Mouse (Mus musculus): ENCODE measurements at regions not wholly inside any gene's neighbourhood (a gene's known extent, or its start where the extent isn't known, plus 50 kb on each side); places are given as distances from the start of the nearest gene placed in this dataset.
"Not testable (repeated sequence)": the region's sequence is repeated elsewhere in the genome, so short reads cannot be mapped to it uniquely, and the experiment has no call there.

DNA sequence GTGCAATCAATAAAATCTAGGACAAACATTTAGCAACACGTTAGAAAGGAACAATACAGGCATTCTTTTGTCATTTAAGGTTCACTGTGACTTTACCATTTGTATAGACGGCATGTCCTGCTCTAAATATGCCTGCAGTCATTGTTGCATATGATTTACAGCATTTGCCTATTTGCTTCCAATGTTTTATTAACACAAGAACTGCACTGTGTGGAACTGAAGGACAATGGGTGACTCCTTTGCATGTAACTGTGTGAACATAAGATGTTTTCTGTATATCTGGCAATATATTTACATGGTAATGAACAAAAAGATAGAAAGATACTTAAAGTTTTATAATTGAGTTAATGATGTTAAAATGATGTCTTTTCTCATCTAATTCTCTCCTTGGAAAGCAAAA, 57.1 kb downstream of the Pou4f1 start:
- DNase-seq (ENCODE audit: low spot score): no peak
- no peaks in the 10 kb centered on the region for H3K4me1 ChIP-seq (ENCODE audit: control insufficient read depth, insufficient read depth, low read length)
- WGBS: 67% methylated on average over 2 of the region's 2 CpGs
- ATAC-seq (ENCODE audit: low read depth): no peak
- H3K36me3 ChIP-seq (ENCODE audit: control insufficient read depth, insufficient read depth, low read length): no peaks in the 10 kb centered on the region
- H3K4me2 ChIP-seq (ENCODE audit: low read depth, low read length): no peak overlapping the region
- H3K9me3 ChIP-seq (ENCODE audit: control insufficient read depth, low read length): no peaks in the 10 kb centered on the region
- H3K4me3 ChIP-seq (ENCODE audit: low read depth, low read length): no peak overlapping the region
- no peaks in the 10 kb centered on the region for H3K27me3 ChIP-seq (replicated peaks; ENCODE audit: control insufficient read depth, insufficient read depth, low read length)
- H3K27ac ChIP-seq (replicated peaks; ENCODE audit: low read depth, low read length): no peak overlapping the region
- no peak overlapping the region for H3K9ac ChIP-seq (ENCODE audit: low read depth, low read length)

DNA sequence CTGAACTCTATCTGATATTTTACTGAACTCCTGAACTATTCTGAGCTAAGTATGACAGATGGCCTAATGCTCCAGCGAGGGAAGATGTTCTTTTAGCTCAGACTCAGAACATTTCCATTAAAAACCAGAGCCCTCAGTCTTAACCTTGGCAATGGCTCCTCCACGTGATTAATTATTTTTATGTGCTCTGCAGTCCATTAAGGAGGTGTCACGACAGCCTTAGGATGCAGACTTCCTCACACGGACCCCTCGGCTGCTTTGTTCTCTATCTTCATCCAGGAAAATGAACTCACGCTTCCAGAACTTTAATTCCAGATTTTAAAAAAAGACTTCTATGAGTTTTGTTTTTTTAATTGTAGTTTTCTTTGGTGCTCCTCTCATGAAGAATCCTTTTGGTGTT, 57.5 kb downstream of the Pou4f1 start:
- Histone ChIP-seq H3K9ac (ENCODE audit: low read depth, low read length) (no peak overlapping the region), H3K4me3 (ENCODE audit: low read depth, low read length) (no peak overlapping the region), H3K27me3 (replicated peaks; ENCODE audit: control insufficient read depth, insufficient read depth, low read length) (no peaks in the 10 kb centered on the region), H3K4me2 (ENCODE audit: low read depth, low read length) (no peak overlapping the region), H3K9me3 (ENCODE audit: control insufficient read depth, low read length) (no peaks in the 10 kb centered on the region), H3K36me3 (ENCODE audit: control insufficient read depth, insufficient read depth, low read length) (no peaks in the 10 kb centered on the region), H3K27ac (replicated peaks; ENCODE audit: low read depth, low read length) (no peak overlapping the region), H3K4me1 (ENCODE audit: control insufficient read depth, insufficient read depth, low read length) (no peaks in the 10 kb centered on the region)
- ATAC-seq (ENCODE audit: low read depth) (no peak), DNase-seq (ENCODE audit: low spot score) (no peak)
- WGBS: 63% methylated on average over 6 of the region's 6 CpGs

GRCm38 (mm10) chr14:104406062-104406461, 61.7 kb downstream of the Pou4f1 start:
- no peak overlapping the region for H3K9ac ChIP-seq (ENCODE audit: low read depth, low read length)
- H3K4me3 ChIP-seq (ENCODE audit: low read depth, low read length): no peak overlapping the region
- no peak for ATAC-seq (ENCODE audit: low read depth)
- H3K27me3 ChIP-seq (replicated peaks; ENCODE audit: control insufficient read depth, insufficient read depth, low read length): no peaks in the 10 kb centered on the region
- no peaks in the 10 kb centered on the region for H3K36me3 ChIP-seq (ENCODE audit: control insufficient read depth, insufficient read depth, low read length)
- no peak overlapping the region for H3K27ac ChIP-seq (replicated peaks; ENCODE audit: low read depth, low read length)
- no peak overlapping the region for H3K4me2 ChIP-seq (ENCODE audit: low read depth, low read length)
- H3K4me1 ChIP-seq (ENCODE audit: control insufficient read depth, insufficient read depth, low read length): no peaks in the 10 kb centered on the region
- peak; percentile 31 for DNase-seq (ENCODE audit: low spot score)
- WGBS: 48% methylated on average over 3 of the region's 3 CpGs
- no peaks in the 10 kb centered on the region for H3K9me3 ChIP-seq (ENCODE audit: control insufficient read depth, low read length)

DNA sequence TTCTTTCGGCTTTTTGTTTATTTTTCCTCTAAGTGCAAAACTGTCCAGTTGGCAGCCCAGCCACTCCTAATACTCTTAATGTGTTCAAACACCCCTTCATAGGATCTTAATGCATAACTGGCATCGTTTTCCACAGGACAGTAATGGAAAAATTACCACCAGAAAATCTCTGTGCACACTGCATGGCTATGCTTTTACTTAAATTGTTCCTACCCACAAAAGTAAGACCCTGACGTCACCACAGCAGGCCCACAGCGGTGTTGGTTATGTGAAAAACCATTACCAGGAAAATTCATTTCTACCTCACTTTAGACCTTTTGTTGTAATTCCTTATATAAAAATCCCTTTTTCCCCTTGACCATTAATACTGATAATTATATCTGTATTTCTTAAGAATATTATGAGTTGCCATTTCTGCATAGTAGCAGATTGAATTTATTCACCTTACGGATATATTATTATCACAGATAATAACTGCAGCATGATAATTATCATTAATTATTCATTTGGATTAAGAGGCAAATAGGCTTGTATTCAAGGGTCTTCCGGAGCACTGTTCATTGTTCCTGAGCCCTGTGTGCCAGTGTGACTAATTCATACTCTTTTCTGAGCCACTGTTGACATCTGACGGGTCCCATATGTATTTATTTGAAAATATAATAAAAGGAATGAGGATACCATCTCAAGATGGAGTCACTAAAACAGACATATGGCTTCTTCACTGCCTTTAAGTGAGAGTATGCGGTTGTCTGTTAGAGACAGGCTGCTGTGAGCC, 78.3 kb downstream of the Pou4f1 start:
- no peaks in the 10 kb centered on the region for H3K9me3 ChIP-seq (ENCODE audit: control insufficient read depth, low read length)
- H3K4me2 ChIP-seq (ENCODE audit: low read depth, low read length): no peak overlapping the region
- WGBS: 71% methylated on average over 8 of the region's 8 CpGs
- no peaks in the 10 kb centered on the region for H3K27me3 ChIP-seq (replicated peaks; ENCODE audit: control insufficient read depth, insufficient read depth, low read length)
- no peak overlapping the region for H3K27ac ChIP-seq (replicated peaks; ENCODE audit: low read depth, low read length)
- ATAC-seq (ENCODE audit: low read depth) (no peak), DNase-seq (ENCODE audit: low spot score) (no peak)
- no peak overlapping the region for H3K9ac ChIP-seq (ENCODE audit: low read depth, low read length)
- no peak overlapping the region for H3K4me3 ChIP-seq (ENCODE audit: low read depth, low read length)
- H3K36me3 ChIP-seq (ENCODE audit: control insufficient read depth, insufficient read depth, low read length): no peaks in the 10 kb centered on the region
- no peaks in the 10 kb centered on the region for H3K4me1 ChIP-seq (ENCODE audit: control insufficient read depth, insufficient read depth, low read length)

DNA sequence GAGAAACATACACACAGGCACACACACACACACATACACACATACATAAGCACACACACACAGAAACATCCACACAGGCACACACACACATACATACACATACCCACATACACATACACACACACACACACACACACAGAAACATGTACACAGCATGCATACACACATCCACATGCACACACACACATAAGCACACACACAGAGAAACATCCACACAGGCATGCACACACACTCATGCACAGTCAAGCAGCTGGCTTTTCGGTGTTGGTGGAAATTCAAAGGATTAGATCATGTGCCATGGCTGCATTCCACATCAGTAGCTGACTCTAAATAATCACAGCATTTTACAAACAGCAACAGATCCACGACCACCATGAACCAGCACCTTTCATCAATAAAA, 78.9 kb downstream of the Pou4f1 start:
- Histone ChIP-seq H3K9ac (ENCODE audit: low read depth, low read length) (no peak overlapping the region), H3K27ac (replicated peaks; ENCODE audit: low read depth, low read length) (no peak overlapping the region), H3K27me3 (replicated peaks; ENCODE audit: control insufficient read depth, insufficient read depth, low read length) (no peaks in the 10 kb centered on the region), H3K9me3 (ENCODE audit: control insufficient read depth, low read length) (no peaks in the 10 kb centered on the region), H3K4me3 (ENCODE audit: low read depth, low read length) (no peak overlapping the region), H3K36me3 (ENCODE audit: control insufficient read depth, insufficient read depth, low read length) (no peaks in the 10 kb centered on the region), H3K4me1 (ENCODE audit: control insufficient read depth, insufficient read depth, low read length) (no peaks in the 10 kb centered on the region), H3K4me2 (ENCODE audit: low read depth, low read length) (no peak overlapping the region)
- ATAC-seq (ENCODE audit: low read depth): no peak
- no peak for DNase-seq (ENCODE audit: low spot score)
- 55% methylated on average over 2 of the region's 2 CpGs for WGBS

GRCm38 (mm10) chr14:104380986-104381385, 86.8 kb downstream of the Pou4f1 start:
- ATAC-seq (ENCODE audit: low read depth) (no peak), DNase-seq (ENCODE audit: low spot score) (no peak)
- Histone ChIP-seq H3K4me1 (ENCODE audit: control insufficient read depth, insufficient read depth, low read length) (no peaks in the 10 kb centered on the region), H3K27ac (replicated peaks; ENCODE audit: low read depth, low read length) (no peak overlapping the region), H3K9me3 (ENCODE audit: control insufficient read depth, low read length) (no peaks in the 10 kb centered on the region), H3K4me3 (ENCODE audit: low read depth, low read length) (no peak overlapping the region), H3K36me3 (ENCODE audit: control insufficient read depth, insufficient read depth, low read length) (no peaks in the 10 kb centered on the region), H3K27me3 (replicated peaks; ENCODE audit: control insufficient read depth, insufficient read depth, low read length) (no peaks in the 10 kb centered on the region), H3K9ac (ENCODE audit: low read depth, low read length) (no peak overlapping the region), H3K4me2 (ENCODE audit: low read depth, low read length) (no peak overlapping the region)
- WGBS: 60% methylated on average over 5 of the region's 5 CpGs

- ATAC-seq (ENCODE audit: low read depth) (no peak), DNase-seq (ENCODE audit: low spot score) (peak; percentile 52)
- no peak overlapping the region for H3K4me3 ChIP-seq (ENCODE audit: low read depth, low read length)
- 34% methylated on average over 7 of the region's 7 CpGs for WGBS
- no peaks in the 10 kb centered on the region for H3K4me1 ChIP-seq (ENCODE audit: control insufficient read depth, insufficient read depth, low read length)
- H3K9ac ChIP-seq (ENCODE audit: low read depth, low read length): no peak overlapping the region
- H3K27ac ChIP-seq (replicated peaks; ENCODE audit: low read depth, low read length): no peak overlapping the region
- no peaks in the 10 kb centered on the region for H3K36me3 ChIP-seq (ENCODE audit: control insufficient read depth, insufficient read depth, low read length)
- H3K4me2 ChIP-seq (ENCODE audit: low read depth, low read length): no peak overlapping the region
- no peaks in the 10 kb centered on the region for H3K9me3 ChIP-seq (ENCODE audit: control insufficient read depth, low read length)
- no peaks in the 10 kb centered on the region for H3K27me3 ChIP-seq (replicated peaks; ENCODE audit: control insufficient read depth, insufficient read depth, low read length)
These were observed 95.0 kb downstream of the Pou4f1 start for GRCm38 (mm10) chr14:104372776-104373175.

DNA sequence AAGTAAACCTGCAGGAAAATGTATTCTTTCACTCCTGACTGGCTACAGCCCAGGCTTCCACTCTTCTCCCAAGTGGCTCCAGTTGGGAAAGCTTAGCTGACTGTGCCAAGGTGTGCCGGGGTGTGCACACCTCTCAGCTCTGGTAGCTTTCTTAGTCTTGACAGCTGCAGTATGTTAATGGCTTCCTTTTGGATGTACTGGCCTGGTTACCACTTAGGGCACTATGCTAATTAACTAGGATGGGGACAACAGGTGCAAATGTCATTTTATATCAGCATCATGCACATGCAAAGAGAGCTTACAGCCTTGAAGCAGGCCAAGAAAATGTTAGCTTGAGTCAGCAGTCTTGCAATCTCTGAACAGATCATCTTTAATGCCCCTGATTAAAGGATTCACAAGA, 111.2 kb downstream of the Pou4f1 start:
- Histone ChIP-seq H3K4me1 (ENCODE audit: control insufficient read depth, insufficient read depth, low read length) (no peaks in the 10 kb centered on the region), H3K4me3 (ENCODE audit: low read depth, low read length) (no peak overlapping the region), H3K9me3 (ENCODE audit: control insufficient read depth, low read length) (no peaks in the 10 kb centered on the region), H3K36me3 (ENCODE audit: control insufficient read depth, insufficient read depth, low read length) (no peaks in the 10 kb centered on the region), H3K4me2 (ENCODE audit: low read depth, low read length) (no peak overlapping the region), H3K27ac (replicated peaks; ENCODE audit: low read depth, low read length) (no peak overlapping the region), H3K27me3 (replicated peaks; ENCODE audit: control insufficient read depth, insufficient read depth, low read length) (no peaks in the 10 kb centered on the region), H3K9ac (ENCODE audit: low read depth, low read length) (no peak overlapping the region)
- ATAC-seq (ENCODE audit: low read depth): peak; percentile 41; the same call in 1 of the 2 replicates
- 50% methylated on average over 1 of the region's 1 CpGs for WGBS
- peak; percentile 30 for DNase-seq (ENCODE audit: low spot score)

DNA sequence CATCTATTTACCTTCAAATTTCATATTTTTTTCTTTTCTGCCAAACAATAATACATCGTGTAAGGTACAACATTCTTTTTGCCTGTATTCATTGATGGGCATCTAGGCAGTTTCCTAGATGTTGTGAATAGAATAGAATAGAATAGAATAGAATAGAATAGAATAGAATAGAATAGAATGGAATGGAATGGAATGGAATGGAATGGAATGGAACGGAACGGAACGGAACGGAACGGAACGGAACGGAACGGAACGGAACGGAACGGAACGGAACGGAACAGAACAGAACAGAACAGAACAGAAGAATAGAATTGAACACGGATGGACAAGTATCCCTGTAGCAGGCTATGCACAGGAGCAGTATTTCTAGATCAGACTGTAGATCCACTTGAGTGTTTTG, 131.0 kb downstream of the Pou4f1 start:
- DNase-seq (ENCODE audit: low spot score); ATAC-seq (ENCODE audit: low read depth); H3K4me2 ChIP-seq (ENCODE audit: low read depth, low read length); H3K9me3 ChIP-seq (ENCODE audit: control insufficient read depth, low read length); H3K9ac ChIP-seq (ENCODE audit: low read depth, low read length); H3K27ac ChIP-seq (replicated peaks; ENCODE audit: low read depth, low read length); H3K4me1 ChIP-seq (ENCODE audit: control insufficient read depth, insufficient read depth, low read length); H3K36me3 ChIP-seq (ENCODE audit: control insufficient read depth, insufficient read depth, low read length); H3K4me3 ChIP-seq (ENCODE audit: low read depth, low read length); H3K27me3 ChIP-seq (replicated peaks; ENCODE audit: control insufficient read depth, insufficient read depth, low read length): not testable (repeated sequence)
- WGBS: 91% methylated on average over 15 of the region's 15 CpGs

Measured in embryonic facial prominence, embryonic 14.5 days (tissue).